Mouse (Mus musculus) thymus, postnatal 4 days (tissue): ENCODE data around the gene Ly6g6c.

Source experiments
- DNase-seq: peaks from one replicate; pipeline ENCODE4 v3.0.0; 2021

Ly6g6c gene

GRCm38 (mm10) chr17:35058316-35058715 lies 6.9 kb upstream of the Ly6g6c start:
- DNase-seq = no peak

- DNase-seq = peak; percentile 97
These were observed 6.0 kb upstream of the Ly6g6c start, which contains the start of gene Ddah2 for GRCm38 (mm10) chr17:35058911-35059892. TSS of gene Ddah2 (plus strand) at chr17:35059035.

- DNase-seq = peak; percentile 50
These were observed 5.1 kb upstream of the Ly6g6c start for GRCm38 (mm10) chr17:35060071-35060470.

GRCm38 (mm10) chr17:35060737-35061297 lies 4.4 kb upstream of the Ly6g6c start:
- DNase-seq = no peak

- no peak for DNase-seq
These were observed 3.9 kb upstream of the Ly6g6c start for GRCm38 (mm10) chr17:35061299-35061698.

GRCm38 (mm10) chr17:35063466-35063865 lies 1.7 kb upstream of the Ly6g6c start:
- DNase-seq = no peak

- DNase-seq = no peak
These were observed 760 bp upstream of the Ly6g6c start for GRCm38 (mm10) chr17:35064378-35064877.

- DNase-seq = no peak
These were observed 896 bp downstream of the Ly6g6c start, which contains the start of gene Mpig6b for GRCm38 (mm10) chr17:35066084-35066483. TSS of gene Mpig6b (minus strand) at chr17:35066184.

- DNase-seq = no peak
These were observed 3.2 kb downstream of the Ly6g6c start for GRCm38 (mm10) chr17:35068213-35068914.

- peak; percentile 67 for DNase-seq
These were observed 5.5 kb downstream of the Ly6g6c start for GRCm38 (mm10) chr17:35070556-35071229.

- DNase-seq = peak; percentile 50
These were observed 6.3 kb downstream of the Ly6g6c start for GRCm38 (mm10) chr17:35071454-35071853.

GRCm38 (mm10) chr17:35074097-35074496 lies 8.9 kb downstream of the Ly6g6c start:
- peak; percentile 57 for DNase-seq

GRCm38 (mm10) chr17:35076507-35077176 lies 11.5 kb downstream of the Ly6g6c start, which contains the start of gene Ly6g6e:
TSS of gene Ly6g6e (plus strand) at chr17:35076902.
- DNase-seq = no peak

- DNase-seq = no peak
These were observed 12.1 kb downstream of the Ly6g6c start for GRCm38 (mm10) chr17:35077285-35077684.

GRCm38 (mm10) chr17:35077786-35078233 lies 12.6 kb downstream of the Ly6g6c start, which contains the start of gene Ly6g6d:
TSS of gene Ly6g6d (minus strand) at chr17:35078065.
- no peak for DNase-seq

GRCm38 (mm10) chr17:35079778-35080177 lies 14.6 kb downstream of the Ly6g6c start:
- no peak for DNase-seq

- no peak for DNase-seq
These were observed 15.1 kb downstream of the Ly6g6c start for GRCm38 (mm10) chr17:35080248-35080647.

GRCm38 (mm10) chr17:35080710-35081109 lies 15.5 kb downstream of the Ly6g6c start:
- DNase-seq = no peak

- DNase-seq = no peak
These were observed 17.8 kb downstream of the Ly6g6c start for GRCm38 (mm10) chr17:35082841-35083576.

- no peak for DNase-seq
These were observed 18.8 kb downstream of the Ly6g6c start for GRCm38 (mm10) chr17:35083929-35084497.
